Mouse (Mus musculus): ENCODE data around the gene Tiprl.

The Tiprl gene

DNA sequence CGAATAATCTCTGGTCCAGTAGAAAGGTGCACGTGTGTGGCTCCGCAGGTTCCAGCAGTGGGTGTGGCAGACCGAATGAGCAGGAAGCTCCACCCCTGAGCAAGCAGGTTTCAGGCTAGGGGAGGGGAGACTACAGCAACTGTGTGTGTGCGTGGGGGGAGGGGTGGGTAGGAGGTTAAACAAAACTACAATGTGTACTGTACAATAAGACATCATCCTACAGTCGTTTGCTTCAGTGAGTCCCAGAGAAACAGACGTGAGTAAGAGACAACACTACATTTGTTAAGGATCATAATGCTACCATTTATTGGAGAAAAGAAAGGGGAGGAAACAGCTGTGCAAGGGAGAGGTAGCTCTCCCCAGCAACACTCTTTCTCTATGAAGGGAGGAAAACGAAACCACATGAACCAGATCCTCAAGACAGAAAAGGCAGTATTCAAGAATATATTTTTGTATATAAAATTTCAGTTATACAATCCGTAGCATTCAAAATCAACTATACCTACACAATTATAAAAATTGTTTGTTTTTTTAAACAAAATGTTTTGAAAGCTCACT lies 62.7 kb downstream of the Tiprl start:
- DNase-seq (ENCODE audit: low read depth, low spot score), result no peak

DNA sequence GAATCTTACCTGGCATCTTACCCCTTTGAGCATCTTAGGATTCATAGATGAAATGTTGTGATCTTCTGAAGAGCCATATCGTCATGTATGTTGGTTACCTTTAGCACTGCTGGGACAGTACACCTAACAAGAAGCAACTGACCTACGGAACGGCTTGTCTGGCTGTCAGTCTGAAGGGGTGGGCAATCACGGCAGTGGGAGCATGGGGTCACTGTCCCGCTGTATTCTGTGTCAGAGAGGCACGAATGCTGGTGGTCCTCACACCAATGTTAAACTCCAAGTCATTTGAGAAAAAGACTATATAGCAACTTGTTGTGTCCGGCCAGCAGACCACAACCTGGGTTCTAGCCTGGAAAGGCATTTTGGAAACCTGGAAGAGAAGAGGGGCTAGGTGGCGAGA lies 65.5 kb downstream of the Tiprl start:
- no peak for DNase-seq (ENCODE audit: low read depth, low spot score)

DNA sequence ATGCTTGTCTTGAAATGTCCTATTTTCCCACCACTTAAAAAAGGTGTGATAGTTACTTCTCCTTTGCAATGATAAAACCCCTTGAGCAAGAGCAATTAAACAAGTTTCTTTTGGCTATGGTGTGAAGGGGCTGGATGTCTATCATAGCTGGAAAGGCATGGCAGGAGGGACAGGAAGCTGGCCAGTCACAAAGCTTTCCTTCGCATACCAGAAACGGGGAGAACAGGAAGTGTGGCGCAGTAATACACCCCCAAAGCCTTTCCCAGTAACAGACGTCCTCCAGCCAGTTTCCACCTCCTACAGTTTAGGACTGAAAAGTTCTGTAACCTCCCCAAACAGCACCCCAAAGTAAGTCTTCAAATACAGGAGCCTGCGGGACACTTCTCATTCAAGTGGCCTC lies 66.6 kb downstream of the Tiprl start:
- DNase-seq (ENCODE audit: low read depth, low spot score), result no peak

DNA sequence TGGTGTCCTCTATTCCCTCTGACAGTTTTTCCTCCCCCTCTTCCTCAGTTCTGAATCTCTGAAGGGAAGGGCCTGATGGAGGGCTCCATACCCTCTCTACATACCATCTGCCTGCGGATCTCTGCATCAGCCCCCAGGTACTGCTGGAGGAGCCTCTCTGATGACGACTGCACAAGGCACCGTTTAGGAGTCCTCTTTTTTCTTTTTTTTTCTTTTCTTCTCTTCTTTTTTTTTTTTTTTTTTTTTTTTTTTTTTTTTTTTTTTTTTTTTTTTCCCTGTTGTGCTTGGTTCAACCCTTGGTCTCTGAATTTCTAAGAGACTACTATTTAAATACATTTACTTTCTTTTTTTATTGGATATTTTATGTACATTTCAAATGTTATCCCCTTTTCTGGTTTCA lies 67.3 kb downstream of the Tiprl start:
- DNase-seq (ENCODE audit: low read depth, low spot score), result no peak

DNA sequence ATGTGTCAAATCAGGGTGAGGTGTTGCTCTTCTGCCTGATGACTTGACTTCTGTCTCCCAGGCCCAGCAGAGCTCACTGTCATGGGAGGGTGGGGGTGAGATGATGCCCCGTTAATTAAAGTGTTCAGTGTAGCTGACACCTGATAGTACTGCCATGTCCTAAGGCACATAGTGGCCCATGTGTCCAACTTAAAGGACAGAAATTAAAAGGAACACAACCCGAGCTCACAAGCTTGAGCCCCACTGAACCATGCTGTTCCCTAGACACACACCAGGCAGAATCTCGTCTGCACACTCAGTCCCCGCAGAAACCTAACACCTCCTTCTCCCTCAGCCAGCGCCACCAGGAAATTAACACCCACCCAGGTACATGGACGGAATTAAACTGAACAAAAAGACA lies 71.9 kb downstream of the Tiprl start:
- DNase-seq (ENCODE audit: low read depth, low spot score), result no peak

Data from mesoderm, embryonic 11.5 days (tissue).